Mouse (Mus musculus): ENCODE results near the gene Rpl13a.
"Not testable (repeated sequence)": the region's sequence is repeated elsewhere in the genome, so short reads cannot be mapped to it uniquely, and the experiment has no call there.

Rpl13a gene

GRCm38 (mm10) chr7:45157459-45157858 lies 28.9 kb upstream of the Rpl13a start:
- DNase-seq (ENCODE audit: low read depth, low spot score) = no peak

- DNase-seq (ENCODE audit: low read depth, low spot score) = no peak
These were observed 27.6 kb upstream of the Rpl13a start for GRCm38 (mm10) chr7:45156206-45156605.

DNA sequence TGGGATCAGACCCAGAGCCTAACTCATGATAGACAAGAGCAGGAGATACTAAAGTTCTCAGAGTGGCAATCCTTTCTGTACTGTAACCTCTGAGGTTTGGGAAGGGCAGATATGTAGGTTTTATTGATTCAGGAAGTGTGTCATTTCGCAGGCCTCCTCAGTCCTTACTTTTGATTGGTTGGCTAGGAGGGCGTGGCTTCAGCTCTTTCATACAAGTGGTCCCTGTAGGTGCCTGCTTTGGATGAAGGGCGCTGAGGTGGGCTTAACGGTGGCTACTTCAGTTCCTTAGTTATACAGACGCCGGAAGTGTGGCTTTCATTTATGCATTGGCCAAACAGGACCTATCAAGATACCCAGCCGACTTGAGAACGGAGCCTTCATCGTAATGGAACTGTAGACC lies 27.0 kb upstream of the Rpl13a start:
- DNase-seq (ENCODE audit: low read depth, low spot score) = no peak

DNA sequence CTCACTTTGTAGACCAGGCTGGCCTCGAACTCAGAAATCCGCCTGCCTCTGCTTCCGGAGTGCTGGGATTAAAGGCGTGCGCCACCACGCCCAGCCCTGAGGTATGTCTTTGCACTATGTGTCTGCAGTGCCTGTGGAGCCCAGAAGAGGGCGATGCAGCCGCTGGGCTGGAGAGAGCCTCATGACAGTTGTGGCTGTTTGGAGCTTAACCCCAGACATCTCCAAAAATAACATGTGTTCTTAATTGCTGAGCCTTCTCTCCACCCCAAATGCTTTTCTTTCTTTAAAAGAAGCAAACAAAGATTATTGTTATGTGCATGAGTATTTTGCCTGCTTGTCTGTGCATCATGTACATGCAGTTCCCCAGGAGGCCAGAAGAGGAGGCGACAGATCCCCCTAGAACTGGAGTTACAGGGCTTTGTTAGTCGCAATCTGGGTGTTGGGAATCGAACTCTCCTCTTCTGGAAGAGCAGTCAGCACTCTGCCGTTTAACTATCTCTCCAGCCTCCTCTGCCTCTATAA lies 26.5 kb upstream of the Rpl13a start:
- DNase-seq (ENCODE audit: low read depth, low spot score) = no peak

DNA sequence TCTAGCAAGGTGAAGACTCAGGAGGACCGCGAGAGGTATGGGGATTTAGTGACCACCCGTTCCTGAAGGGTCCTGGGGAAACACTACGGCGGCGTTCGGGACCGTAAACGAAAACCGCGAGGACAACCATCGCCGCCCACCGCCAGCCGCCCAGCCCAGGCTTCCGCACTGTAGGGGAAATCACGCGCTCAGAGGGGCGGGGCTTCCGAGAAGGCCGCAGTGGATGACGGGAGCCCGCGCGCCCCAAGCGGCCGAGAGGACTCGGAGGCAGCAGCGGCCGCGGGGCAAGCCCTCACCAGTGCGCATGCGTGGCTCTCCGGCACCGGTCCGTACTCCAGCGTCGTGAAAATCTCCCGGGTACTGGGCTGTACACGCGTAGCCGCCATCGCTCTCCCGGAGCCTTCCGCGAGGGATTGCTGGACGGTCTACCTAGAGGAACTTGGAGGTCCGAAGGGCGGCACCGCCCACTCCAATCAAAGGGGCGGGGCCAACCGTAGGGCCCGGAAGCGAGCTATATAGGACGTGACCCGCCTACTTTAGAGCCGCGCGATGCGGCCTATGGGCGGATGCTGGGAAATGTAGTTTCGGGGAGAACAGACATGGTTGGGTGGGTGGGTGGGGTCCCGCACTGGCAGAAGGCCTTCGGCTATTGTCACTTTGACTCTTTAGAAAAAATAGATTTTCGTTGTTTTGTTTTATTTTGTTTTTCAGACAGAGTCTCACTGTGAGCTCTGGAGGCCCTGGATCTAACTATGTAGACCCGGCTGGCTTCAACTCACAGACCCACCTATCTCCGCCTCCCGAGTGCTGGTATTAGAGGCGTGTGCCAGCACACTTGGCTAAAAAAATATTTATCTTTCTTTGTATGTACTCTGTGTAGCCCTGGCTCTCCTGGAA lies 25.8 kb upstream of the Rpl13a start, which contains the start of the genes Pih1d1 and Aldh16a1:
Gene Pih1d1, plus strand, starts transcription at position 208 of the 897 bp plus-strand sequence.
Gene Aldh16a1, minus strand, starts transcription at position 489 of the 897 bp plus-strand sequence.
- peak; percentile 96 for DNase-seq (ENCODE audit: low read depth, low spot score)

- no peak for DNase-seq (ENCODE audit: low read depth, low spot score)
These were observed 25.0 kb upstream of the Rpl13a start for GRCm38 (mm10) chr7:45153586-45153985.

DNA sequence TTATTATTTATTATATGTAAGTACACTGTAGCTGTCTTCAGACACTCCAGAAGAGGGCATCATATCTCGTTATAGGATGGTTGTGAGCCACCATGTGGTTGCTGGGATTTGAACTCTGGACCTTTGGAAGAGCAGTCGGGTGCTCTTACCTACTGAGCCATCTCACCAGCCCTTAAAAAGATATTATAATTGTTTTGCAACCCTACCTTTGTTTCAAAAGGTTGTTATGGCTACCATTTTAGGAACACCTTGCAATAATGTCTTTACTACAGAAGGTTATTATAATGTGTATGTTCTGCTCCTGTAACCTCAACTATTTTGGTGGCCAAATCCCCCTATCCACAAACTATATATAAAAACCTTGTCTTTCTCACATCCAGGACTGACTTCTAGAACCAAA lies 24.5 kb upstream of the Rpl13a start:
- not testable (repeated sequence) for DNase-seq (ENCODE audit: low read depth, low spot score)

DNA sequence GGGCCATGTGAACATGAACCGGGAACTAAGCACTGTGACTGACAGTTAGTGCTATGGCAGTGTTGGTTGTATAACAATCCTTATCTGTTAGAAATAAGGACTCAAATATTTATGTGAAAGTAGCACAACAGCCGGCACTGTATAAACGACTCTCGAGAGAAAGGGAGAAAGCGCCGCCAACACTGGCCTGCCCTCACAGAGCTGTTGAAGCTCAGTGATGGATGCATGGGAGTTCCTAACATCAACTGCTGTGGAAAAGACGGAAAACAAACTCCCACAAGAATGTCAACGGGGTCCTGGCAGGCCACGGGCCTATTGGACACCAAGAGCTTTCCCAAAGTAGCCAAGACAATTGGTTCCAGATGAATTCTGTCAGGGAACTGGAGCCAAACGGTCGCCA lies 22.7 kb upstream of the Rpl13a start:
- peak; percentile 70 for DNase-seq (ENCODE audit: low read depth, low spot score)

DNA sequence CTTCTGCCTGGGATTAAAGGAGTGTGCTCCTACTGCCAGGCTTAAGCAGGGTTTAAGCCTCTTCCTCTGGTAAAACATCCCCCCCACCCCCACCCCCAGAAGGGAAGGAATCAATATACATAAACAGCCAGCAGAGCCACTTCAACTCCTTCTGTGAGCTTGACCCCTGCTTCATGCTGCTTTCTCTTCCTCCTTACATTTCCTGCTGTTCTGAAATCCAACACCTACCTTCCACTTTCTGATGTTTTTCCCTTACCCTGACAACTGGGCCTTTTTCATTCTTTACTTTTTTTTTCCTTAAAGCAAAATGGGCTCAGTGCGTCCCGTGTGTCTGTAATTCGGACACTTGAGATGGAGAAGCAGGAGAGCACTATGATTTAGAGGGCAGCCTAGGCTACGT lies 21.8 kb upstream of the Rpl13a start:
- DNase-seq (ENCODE audit: low read depth, low spot score) = no peak

DNA sequence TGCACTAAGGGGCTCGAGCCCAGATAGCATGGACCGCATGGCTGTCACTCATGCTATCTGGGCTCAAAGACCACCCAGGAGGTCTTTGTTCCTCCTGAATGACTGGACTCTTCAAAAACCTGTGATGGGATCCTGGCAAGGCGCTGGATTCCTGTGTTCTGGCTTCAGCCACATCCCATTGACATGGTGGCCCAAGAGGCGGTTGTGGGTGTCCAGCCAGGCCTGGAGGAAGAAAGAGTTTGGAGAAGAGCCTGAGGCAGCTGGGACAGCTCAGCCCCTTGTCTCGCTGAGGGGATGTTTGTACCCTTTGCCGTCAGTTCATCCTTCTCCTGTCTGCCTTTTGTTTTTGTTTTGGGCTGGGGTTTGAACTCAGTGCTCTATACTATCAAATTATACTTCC lies 21.0 kb upstream of the Rpl13a start:
- no peak for DNase-seq (ENCODE audit: low read depth, low spot score)

GRCm38 (mm10) chr7:45148534-45149098 lies 20.1 kb upstream of the Rpl13a start:
- DNase-seq (ENCODE audit: low read depth, low spot score) = no peak

DNA sequence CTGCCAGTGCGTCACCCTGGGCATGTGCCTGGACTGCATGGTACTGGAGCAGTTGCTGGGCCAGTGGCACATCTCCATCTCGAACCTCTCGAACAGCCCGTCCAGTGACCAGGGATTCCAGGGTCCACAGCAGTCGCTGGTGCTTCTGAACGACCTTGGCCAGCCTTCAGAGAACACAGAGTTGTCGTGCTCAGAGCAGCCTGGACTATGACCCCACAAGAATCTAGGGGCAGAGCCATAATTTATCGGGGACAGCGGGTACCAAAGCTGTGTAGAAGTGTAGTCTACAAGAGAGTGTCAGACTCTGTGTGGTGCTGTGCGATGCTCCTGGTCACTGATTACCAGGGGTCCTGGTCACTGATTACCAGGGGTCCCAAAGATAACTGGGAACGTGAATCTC lies 19.3 kb upstream of the Rpl13a start:
- DNase-seq (ENCODE audit: low read depth, low spot score) = no peak

GRCm38 (mm10) chr7:45147267-45147666 lies 18.7 kb upstream of the Rpl13a start:
- no peak for DNase-seq (ENCODE audit: low read depth, low spot score)

- no peak for DNase-seq (ENCODE audit: low read depth, low spot score)
These were observed 16.9 kb upstream of the Rpl13a start for GRCm38 (mm10) chr7:45145460-45145859.

DNA sequence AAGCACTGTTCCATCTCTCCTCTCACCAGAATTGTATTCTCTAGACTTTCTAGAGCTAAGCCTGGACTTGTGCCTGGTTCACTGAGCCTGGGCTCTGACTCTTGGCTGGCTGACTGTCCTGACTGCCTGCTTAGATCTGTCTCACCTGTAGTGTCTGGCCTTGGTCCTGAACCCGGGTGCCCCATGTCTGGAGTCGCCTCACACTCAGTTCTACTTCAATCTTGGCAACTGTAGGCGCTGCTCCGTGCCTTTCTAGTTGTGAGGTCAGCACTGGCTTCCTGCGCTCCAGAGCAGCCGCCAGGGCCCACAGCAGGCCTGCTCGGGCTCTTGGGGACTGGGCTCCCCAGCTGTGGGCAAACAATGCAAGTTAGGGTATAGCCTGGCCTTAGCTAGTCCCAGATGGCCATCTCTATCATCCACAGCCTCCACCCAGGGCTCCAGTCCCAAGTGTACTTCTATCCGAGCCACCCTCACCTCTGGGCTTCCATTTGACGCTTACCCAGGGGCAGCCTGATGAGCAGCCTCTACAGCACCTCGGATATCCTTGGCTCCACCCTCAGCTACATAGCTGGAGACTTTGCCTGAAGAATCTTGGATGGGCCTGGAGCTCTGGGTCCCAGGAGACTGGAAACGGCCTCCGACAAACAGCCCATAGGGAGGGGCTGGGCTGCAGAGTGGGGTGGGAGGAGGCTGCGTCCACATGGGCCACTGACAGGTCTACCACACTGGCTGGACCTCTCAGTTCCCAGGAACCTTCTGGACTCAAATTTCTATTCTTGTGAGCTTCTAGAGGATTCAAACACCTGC lies 16.0 kb upstream of the Rpl13a start:
- DNase-seq (ENCODE audit: low read depth, low spot score) = no peak

GRCm38 (mm10) chr7:45141914-45142313 lies 13.4 kb upstream of the Rpl13a start:
- no peak for DNase-seq (ENCODE audit: low read depth, low spot score)

DNA sequence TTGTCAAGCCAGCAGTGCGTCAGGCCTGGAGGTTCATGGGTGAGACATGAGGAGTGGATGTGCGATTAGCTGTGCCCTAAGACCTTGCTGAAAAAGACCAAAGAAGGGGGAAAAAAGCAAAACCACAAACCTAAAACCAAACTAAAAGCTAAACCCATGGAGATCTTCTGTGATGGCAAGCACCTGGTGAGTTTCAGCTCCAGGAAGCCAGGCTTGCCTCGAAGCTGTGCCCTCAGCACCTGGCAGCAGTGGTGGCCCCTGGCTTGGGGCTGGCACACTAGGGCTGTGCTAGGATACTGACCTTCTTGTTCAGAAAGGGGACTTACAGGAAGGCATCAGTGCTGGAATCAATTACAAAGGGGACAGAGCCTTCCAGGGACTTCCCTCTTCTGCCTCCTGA lies 12.8 kb upstream of the Rpl13a start:
- DNase-seq (ENCODE audit: low read depth, low spot score) = no peak

- no peak for DNase-seq (ENCODE audit: low read depth, low spot score)
These were observed 11.6 kb upstream of the Rpl13a start for GRCm38 (mm10) chr7:45139904-45140723.

- DNase-seq (ENCODE audit: low read depth, low spot score) = no peak
These were observed 9.8 kb upstream of the Rpl13a start for GRCm38 (mm10) chr7:45138403-45138802.

GRCm38 (mm10) chr7:45137171-45138006 lies 8.8 kb upstream of the Rpl13a start:
- no peak for DNase-seq (ENCODE audit: low read depth, low spot score)
